Mouse (Mus musculus): ENCODE results near the gene Mrgprh.

The Mrgprh gene

GRCm38 (mm10) chr17:12925001-12925400 lies 49.2 kb downstream of the Mrgprh start:
- peak; percentile 59 to 72 for DNase-seq

GRCm38 (mm10) chr17:12925703-12926180 lies 49.9 kb downstream of the Mrgprh start:
- DNase-seq = no peak

Measured in lung, adult 18-20 months (tissue).